Mouse (Mus musculus): ENCODE measurements around the gene Hhatl.

Hhatl gene

DNA sequence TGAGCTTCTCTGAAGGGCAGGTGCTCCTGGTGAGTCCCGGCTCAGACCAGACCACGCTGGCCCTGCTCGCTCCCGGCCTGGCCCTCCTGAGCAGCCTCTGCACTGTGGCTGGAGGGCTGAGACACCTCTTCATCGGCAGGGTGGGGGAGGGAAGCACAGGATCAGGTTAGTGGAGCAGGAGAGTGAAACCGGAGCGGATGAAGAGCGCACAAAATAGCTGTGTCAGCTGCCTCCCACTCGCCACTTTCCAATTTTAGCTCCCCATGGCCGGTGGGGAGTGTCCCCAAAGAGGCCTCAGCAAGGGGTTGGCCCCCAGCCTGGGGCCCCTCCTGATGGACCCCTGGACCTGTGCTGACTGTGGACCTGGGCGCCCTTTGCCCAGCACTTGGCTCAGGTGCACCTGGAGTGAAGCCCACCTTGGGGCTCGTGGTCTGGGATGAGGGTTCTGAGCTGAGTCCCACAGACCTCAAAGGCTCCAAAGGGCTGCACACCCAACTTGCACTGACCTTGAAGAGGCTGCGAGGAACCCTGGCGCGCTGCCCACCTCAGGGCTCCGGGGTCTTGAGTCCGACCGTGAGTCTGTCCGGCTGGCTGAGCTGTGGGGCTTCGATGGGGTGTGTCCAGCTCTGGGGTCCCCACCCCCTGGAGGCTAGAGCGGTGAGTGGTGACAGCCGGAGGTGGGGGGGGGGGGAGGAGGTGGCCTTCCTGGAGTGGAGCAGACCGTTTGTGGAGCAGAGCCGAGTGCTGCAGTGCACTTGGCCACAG is at the start of gene Hhatl:
Hhatl (minus strand) TSS at position 751 of the 765 bp plus-strand sequence.
- peak; percentile 96 for DNase-seq

DNA sequence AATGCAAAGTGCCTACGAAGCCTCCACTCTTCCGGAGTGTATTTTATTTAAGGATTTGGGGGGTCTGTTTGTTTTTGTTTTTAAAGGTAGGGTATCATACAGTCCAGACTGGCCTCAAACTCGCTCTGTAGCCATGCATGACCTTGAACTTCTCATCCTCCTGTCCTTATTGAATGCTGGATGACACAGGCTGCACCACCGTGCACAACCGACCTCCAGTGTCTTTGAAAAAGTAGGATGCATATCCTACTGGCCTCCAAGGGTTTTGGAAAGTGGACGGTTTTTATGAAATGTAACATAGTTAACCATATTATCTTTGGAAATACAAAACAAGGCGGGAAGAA is 47.3 kb upstream of the Hhatl start:
- no peak for DNase-seq

GRCm38 (mm10) chr9:121838829-121839621 is 46.7 kb upstream of the Hhatl start, which contains the start of gene Ccdc13:
TSS of gene Ccdc13 (minus strand) at chr9:121839461.
- DNase-seq = peak; percentile 97

DNA sequence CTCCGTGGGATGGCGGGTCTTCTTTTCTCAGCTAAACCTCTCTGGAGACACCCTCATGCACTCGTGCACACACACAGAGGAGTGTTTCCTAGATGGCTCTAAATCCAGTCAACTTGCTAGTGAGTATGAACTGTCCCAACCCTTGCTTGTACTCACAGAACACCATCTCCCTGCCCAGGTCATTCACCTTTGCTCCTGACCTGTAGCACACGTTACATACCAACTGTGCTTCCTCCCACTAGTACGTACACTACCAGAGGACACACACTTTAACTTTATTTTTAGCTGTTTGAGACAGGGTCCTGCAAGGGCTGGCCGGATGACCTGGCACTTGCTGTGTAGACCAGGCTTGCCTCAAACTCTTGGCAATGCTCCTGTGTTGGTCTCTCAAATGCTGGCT is 45.7 kb upstream of the Hhatl start:
- no peak for DNase-seq

GRCm38 (mm10) chr9:121833825-121834224 is 41.5 kb upstream of the Hhatl start:
- no peak for DNase-seq

DNA sequence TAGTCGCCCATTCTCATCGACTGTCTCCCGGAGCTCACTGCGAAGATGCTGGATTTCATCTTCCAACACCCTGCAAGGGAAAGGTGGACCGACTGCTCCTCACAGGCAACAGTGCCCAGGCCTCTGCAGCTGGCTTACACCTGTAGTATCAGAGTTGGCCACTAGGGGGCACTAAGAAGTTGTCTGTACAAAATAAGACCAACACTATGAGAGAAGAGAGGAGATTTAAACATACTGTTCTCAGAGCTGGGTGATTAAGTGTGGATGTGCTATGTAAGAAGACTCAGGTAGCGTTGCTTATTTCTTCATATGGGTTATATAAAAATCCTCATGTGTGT is 38.6 kb upstream of the Hhatl start:
- peak; percentile 94 for DNase-seq

GRCm38 (mm10) chr9:121830243-121830955 is 38.1 kb upstream of the Hhatl start:
- peak; percentile 90 for DNase-seq

- peak; percentile 83 for DNase-seq
Measured at GRCm38 (mm10) chr9:121829270-121829992, 37.1 kb upstream of the Hhatl start.

GRCm38 (mm10) chr9:121828314-121828713 is 36.0 kb upstream of the Hhatl start:
- no peak for DNase-seq

DNA sequence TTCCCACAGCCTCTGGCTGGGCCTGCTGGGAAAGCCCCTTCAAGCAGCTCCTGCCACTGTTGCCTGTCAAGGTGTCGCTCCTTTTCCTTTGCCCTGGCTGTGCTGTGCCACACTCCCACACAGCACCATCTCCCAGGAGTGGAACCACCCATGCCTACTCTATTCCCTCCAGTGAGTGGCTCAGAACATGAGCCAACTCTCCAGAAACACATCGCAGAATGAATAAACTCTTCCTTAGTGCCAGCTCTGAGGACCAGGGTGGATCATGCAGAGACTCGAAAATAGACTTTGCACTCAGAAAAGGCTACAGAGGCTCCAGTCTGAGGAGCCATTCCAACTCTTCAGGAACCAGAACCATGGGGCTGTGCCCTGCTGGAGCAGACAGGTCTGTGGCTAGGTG is 34.0 kb upstream of the Hhatl start:
- DNase-seq = no peak

GRCm38 (mm10) chr9:121823991-121824390 is 31.7 kb upstream of the Hhatl start:
- no peak for DNase-seq

DNA sequence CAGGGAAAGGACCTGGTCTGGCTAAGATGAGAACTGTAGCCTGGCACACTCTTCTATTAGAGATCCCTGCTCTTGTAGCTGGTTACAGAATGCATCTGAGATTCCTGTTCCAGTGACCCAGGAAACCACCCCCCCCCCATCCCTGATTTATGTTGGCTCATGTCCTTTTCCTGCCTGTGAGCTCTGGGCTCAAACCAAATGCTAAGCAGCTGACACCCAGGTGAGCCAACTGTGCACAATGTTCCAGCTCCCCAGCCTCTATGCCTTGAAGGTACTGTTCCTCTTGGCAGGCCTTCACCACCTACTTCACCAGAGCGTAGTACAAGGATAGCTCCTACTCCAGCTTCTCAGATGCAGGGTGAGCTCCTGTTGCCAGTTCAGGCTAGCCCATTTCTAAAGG is 30.7 kb upstream of the Hhatl start:
- DNase-seq = peak; percentile 96

GRCm38 (mm10) chr9:121822585-121822991 is 30.3 kb upstream of the Hhatl start:
- DNase-seq = peak; percentile 87

- peak; percentile 70 for DNase-seq
Measured at GRCm38 (mm10) chr9:121820765-121821164, 28.5 kb upstream of the Hhatl start.

- DNase-seq = peak; percentile 91
Measured at GRCm38 (mm10) chr9:121819771-121820471, 27.6 kb upstream of the Hhatl start.

GRCm38 (mm10) chr9:121819073-121819770 is 26.9 kb upstream of the Hhatl start:
- peak; percentile 94 for DNase-seq

GRCm38 (mm10) chr9:121815183-121815582 is 22.9 kb upstream of the Hhatl start:
- no peak for DNase-seq

DNA sequence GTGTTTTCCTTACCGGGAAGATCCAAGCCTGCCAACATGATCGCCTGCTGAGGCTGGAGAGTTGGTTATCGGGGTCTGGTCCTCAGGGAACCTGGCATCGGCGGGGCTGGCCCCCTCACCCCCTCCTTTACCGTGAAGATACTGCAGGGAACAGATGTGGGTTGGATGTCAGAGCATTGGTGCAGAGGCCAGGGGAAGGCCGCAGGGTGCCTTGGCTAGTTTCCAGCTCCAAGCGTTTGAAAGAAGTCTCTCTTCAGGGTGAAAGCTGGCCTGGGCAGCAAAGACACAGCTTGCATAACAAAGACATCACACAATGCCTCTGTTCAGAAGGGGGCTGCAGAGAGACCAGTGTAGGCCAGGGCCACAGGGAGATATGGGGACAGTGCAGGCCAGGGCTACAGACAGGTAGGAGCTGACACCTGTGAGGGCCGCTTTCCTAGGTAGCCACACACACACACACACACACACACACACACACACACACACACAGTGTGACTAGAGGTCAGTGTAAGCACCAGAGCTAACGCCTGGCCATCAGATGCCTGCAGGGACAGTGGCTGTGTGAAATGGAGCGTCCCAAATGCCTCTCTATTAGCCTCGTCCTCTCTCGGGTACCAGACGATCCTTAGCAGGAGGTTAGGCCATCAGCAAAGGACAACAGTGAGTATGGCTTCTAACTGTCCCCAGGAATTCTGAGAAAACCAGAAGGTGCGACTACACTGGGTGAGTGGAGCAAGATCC is 17.9 kb upstream of the Hhatl start:
- peak; percentile 84 for DNase-seq

DNA sequence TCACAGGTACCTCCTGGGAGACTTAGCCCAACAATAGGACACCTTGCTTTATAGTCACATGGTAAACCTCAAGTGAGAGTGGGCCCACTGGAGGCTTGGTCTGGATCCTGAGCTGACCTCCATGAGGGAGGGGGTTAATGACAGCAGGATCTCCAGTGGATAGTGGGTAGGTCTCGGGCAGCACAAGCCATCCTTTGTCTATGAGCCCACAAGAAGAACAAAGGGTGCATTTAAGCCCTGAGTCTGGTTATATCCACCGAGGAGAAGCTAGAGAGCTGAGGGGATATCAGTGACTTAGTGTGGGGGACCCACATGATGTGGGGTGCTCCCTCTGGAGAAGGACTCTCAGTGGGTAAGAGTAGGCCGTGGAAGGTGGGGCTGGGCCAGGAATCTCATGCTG is 16.2 kb upstream of the Hhatl start:
- DNase-seq = no peak

DNA sequence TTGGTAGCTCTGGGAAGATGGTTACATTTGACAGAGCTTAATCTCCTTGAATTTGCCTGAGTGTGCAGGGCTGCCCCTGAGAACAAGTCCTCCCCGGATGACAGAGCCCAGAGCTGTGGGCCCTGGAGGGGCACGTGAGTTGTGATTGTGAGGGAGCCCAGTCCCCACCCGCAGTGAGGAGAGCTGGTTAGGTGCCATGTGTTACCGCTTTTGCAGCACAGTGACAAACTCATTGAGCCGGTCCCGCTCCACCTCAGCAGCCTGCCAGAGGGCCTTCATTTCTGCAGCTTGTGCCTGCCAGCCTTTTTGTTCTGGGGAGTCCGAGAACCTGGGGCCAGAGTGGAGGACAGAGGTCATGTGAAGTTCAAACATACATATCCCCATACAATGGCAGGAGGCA is 15.6 kb upstream of the Hhatl start:
- DNase-seq = peak; percentile 88

DNA sequence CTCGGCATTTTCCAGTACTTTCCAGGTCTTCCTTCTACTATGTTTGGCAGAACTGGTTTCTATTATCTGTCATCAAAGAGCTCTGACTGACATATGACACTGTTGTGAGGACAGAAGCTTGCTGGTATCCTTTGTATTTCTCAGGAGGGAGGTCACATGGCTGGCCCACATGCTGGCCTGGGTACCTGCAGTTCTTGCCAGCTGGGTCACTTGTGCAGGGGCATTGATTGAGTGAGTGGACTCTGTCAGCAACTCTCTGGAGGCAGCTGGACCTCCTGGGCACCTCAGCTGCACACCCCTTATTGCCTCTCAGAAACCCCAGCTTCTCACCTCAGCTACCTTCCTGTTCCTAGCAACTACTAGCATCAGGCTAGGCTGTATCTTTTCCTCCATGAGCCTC is 15.2 kb upstream of the Hhatl start:
- peak; percentile 92 for DNase-seq
